Mouse (Mus musculus): ENCODE data around the gene Ftcd.

Ftcd gene

GRCm38 (mm10) chr10:76575374-76575773, at the start of gene Ftcd:
Ftcd (plus strand) TSS chr10:76575648.
- no peak for DNase-seq

- DNase-seq: no peak
Observed at GRCm38 (mm10) chr10:76530922-76531321, 44.5 kb upstream of the Ftcd start.

DNA sequence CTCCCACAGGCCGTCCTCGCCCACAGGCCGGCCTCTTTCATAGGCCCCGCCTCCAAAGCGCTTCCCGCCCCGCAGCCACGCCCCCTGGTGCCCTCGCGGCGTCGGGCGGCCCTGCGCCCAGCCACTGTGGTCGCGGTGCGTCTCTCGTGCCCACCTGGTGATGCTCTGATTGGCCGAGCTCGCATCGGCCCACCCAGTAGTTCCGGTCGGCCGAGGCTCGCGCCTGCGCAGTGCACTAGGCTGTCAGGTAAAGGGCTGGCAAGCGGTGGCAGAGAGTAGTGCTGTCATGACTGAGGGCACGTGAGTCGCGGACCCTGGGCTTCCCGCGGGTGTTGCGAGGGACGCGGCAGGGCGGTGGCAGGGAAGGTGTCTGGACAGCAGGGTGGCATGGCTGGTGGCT, 44.1 kb upstream of the Ftcd start, which contains the start of gene Lss:
Lss (plus strand) TSS at position 214 of the 400 bp plus-strand sequence.
- DNase-seq: peak; percentile 96

GRCm38 (mm10) chr10:76531828-76532227, 43.6 kb upstream of the Ftcd start:
- no peak for DNase-seq

DNA sequence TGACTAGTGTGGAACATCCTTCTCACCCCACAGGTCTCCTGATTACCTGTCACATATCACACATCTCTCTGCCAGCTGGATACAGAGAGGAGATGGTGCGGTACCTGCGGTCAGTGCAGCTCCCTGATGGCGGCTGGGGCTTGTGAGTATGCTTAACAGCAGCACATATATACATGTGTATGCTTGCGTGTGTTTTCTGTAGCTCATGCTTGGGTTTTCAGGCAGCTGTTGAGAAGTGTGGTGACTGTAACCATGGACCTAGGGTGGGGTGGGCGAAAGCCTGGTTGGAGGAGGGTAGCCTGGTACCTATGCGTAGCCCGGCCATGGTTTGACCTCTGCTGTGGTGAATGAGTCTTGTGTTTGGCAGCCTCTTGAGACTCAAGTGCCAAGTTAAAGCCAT, 39.9 kb upstream of the Ftcd start:
- DNase-seq: no peak

GRCm38 (mm10) chr10:76537619-76538018, 37.8 kb upstream of the Ftcd start:
- peak; percentile 20 for DNase-seq

DNA sequence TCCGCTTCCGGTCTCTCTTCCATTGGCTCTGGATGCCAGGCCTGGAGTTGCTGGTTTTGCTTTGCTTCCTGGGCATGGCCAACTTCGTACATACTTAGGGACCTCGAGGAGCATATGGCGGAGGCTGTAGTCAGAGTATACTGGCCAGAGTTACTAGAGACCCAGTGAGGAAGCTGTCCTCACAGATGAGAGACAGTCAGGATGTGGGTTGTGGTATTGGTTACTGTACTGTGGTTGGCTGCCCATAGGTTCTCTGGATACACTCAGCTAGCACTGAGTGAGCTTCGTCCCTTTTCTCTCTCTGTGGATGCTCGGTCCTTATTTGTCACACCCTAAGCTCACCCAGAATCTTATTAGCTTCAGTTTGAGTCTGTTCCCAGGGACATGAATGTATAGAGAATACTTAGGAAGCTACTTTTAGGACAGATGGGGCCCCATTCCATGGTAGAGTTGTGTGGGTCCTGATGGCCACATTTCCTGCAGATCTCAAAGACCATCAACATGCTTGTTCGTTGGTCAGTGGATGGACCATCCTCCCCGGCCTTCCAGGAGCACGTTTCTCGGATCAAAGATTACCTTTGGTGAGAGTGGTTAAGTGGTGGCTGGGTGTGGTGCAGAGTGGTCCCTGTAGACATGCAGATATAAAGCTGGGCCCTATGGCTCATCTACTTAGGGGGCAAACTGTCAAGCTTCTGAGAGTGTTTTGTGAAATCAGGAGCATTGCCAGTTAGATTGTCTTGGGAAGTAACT, 33.9 kb upstream of the Ftcd start:
- DNase-seq: no peak

GRCm38 (mm10) chr10:76542636-76543375, 32.6 kb upstream of the Ftcd start:
- DNase-seq: no peak

- DNase-seq: no peak
Observed at GRCm38 (mm10) chr10:76546566-76546965, 28.9 kb upstream of the Ftcd start.

DNA sequence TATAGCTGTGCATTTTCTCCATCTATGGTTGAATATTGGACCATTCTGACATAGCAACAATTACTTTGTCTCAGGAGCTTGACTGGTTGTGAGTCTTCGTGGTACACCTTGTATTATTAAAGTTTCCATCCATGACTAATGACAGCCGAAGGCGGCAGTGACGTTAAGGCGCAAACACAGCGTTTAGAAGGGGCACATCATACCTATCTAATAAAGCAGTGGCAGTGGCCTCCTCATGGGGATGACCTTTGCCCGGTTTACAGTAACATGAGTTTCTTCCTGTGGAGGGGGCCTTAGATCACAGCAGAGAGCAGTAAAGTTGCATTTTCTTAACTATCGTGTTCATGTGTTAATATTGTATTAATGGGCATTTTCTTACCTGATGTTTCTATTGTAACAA, 27.2 kb upstream of the Ftcd start:
- no peak for DNase-seq

DNA sequence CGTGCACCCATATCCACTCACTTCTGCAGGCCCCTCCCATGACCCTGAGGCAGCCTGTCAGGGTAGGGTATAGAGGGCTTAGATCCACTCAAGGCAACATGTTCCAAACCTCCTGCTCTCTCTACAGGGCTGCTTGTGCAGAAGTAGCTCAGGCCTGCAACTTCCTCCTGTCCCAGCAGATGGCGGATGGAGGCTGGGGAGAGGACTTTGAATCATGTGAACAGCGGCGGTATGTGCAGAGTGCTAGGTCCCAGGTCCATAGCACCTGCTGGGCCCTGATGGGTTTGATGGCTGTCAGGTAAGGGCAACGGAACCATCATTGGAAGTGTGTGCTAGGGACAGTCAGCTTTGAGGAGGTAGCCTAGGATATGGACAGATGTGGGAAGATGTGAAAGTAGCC, 25.0 kb upstream of the Ftcd start:
- peak; percentile 7 for DNase-seq

DNA sequence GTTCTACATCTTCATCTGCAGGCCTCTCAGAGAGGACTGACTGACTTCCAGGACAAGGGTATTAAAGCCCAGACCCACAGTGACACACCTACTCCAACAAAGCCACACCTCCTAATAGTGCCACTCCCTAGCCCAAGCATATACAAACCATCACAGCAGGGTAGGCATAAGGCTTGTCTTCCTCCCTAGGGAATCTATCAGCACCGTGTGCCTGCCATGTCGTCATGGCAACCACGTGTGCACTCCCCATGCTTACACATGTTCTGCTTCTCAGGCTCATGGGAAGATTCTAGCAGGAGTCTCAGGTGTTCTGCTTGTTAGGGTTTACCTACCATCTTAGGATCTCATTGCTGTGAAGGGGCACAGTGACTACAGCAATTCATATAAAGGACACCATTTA, 23.9 kb upstream of the Ftcd start:
- DNase-seq: no peak

- DNase-seq: no peak
Observed at GRCm38 (mm10) chr10:76554061-76554460, 21.4 kb upstream of the Ftcd start.

- DNase-seq: no peak
Observed at GRCm38 (mm10) chr10:76561972-76562371, 13.5 kb upstream of the Ftcd start, which contains the start of gene Spatc1l. Spatc1l (plus strand) TSS chr10:76562272.

DNA sequence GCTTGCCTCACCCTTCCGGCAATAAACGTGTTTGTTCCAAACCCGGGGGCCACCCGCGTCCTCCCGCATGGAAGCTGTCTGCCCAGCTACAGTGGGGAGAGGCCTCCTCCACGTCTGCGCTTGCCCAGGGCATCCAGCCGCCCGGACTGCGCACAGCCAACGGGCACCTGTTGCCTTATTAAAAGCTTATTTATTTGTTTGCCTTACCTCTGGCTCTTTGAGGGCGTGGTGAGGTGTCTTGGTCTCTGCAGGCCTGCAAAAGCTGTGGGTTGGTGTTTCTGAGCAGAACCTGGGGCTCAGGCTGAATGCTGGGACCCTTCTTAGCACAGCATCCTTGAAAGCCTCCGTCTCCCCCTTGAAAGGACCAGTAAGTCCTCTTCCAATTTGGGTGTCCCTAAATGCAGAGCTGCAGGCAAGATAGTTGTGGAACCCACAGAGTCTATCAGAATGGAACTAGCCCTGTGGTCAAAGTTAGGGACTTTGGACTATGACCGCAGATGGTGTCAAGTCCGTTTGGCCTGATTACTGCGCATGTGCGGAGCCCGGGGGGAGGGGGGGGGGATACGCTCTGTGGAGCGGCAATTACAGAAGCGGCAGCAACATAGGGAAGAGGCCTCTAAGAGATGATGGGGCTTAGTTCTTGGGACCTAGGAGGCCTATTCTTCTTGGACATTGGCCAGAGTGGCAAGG, 5.3 kb upstream of the Ftcd start:
- DNase-seq: no peak

DNA sequence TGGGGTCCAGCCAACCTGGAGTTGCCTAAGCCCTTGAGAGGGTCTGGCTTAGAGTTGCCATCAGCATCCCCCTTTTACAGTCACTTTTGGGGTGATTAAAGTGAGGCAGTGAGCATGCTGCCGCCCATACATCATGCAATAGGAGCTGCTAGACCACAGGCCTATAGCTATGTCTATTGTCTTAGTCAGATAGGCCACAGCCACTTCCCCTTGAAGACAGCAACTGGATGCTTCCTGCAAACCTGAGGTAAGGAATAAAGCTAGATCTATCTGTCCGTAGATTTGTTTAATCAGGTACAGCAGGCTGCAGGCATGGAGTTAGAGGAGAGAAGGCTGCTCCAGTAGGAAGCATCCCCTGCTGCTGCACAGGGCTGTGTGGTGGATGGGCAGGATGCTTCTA, 4.4 kb upstream of the Ftcd start:
- no peak for DNase-seq

DNA sequence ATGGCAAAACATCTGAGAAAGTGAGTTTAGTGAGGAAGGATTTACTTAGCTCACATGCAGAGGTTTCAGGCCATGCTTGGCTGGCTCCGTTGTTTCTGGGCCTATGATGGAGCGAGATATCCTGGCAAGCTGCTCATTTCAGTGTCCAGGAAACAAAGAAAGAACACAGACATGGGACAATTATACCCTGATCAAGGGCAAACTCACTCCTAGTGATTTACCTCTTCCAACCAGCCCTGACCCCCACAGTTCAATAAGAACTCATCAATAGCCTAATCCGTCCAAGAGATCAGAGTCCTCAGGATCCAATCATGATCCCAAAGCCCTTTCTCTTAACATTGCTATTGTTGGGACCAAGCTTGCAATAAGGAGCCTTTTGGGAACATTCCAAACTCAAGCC, 3.3 kb upstream of the Ftcd start:
- DNase-seq: no peak

DNA sequence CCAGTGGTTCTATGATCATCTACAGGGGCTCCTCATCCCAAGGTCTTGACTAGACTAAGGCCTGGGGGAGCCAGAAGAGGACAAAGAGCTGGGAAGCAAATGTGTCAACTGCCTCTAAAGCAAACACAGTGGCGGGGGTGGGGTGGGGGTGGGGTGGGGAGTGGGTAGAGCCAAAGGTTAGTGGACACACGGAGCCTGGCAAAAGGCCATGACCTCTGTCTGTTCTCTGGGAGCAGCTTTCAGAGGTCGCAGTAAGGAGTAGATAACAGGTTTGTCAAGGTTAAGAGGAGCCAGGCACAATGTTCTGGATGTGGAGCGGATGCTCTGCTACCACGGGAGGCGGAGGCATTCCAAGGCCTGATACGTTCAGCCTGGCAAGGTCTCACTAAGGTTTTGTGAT, 1.5 kb downstream of the Ftcd start:
- no peak for DNase-seq

DNA sequence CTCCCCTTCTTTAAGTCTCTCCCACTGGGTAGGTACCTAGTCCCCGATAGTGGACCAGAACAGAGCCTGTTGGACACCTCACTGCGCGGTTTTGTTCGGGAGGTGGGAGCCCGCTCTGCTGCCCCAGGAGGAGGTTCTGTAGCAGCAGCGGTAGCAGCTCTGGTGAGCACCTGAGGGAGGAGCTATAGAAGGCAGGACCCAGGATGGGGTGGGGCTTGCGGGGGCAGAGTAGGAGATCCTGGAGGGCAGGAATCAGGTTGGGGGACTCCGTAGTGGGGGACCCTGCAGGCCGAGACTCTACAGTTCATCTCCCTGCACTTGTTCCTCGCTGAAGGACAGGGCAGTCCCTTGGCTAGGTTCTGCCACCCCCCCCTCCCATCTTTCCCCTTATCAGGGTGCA, 8.7 kb downstream of the Ftcd start:
- no peak for DNase-seq

DNA sequence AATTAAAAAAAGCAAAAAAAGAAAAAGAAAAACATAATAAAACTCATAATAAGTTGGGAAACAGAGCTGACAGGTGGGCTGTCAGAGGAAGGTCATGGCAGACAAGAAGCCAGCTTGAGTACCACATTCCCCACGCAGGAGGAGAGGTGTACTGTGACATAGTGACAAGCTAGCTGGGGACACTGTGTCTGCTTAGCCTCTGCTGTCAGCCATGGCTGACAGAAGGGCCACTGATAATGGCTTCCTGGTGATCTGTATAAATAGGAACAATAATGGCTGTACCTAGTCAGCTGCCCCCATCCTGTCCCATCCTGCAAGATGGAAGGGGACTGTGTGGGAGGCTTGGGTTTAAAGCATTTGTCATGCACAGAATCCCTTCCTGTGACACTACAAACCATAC, 10.7 kb downstream of the Ftcd start:
- no peak for DNase-seq

GRCm38 (mm10) chr10:76590197-76590596, 14.7 kb downstream of the Ftcd start:
- no peak for DNase-seq

DNA sequence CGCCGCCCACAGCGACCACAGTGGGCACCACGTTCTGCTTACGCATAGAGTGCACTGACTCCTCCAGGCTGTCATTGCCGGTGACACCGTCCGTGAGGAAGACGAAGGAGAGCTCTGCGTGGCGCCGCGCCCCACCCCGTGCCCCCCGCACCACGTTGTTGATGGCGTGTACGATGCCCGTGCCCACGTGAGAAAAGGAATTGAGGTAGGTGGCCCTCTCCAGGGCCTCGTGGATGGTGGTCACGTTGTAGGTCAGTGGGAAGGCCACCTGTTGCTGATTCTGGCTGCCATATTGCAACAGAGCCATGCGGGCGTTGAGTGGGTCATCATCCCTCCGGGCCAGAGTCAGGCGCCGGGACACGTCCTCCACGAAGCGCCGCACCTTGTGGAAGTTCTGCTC, 20.9 kb downstream of the Ftcd start:
- no peak for DNase-seq

- no peak for DNase-seq
Observed at GRCm38 (mm10) chr10:76602690-76603089, 27.2 kb downstream of the Ftcd start.

DNA sequence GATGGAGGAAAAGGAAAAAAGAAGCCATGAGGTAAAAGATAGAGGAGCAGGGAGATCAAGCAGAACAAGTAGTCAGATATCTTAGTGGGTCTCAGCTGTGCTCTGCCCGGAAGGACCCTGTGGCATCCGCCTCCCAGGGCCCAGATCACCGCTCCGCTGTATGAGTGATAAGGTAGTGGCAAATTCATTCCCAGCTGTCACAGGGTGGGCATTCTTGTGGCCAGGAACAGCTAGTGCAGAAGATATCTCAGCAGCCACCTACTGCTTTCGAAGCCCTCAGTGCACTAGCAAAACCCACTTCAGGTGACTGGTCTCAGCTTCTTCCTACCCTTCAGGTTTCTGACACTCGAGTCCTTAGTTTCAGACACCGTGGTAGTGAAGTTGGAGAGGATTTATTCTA, 37.0 kb downstream of the Ftcd start:
- no peak for DNase-seq

All from lung, postnatal 14 days (tissue).